Mouse (Mus musculus) liver, embryonic 15.5 days (tissue): ENCODE data around the gene Rabgap1l. TPM values are rescaled to one million over a fixed set of nuclear protein-coding genes. Genes with fewer than 3 reads are reported as not detected.

ENCODE experiments used
- ATAC-seq: fragments of 200-750 bp; cut with Nextera tagmentation; 2 replicates; pipeline ENCODE4 v1.8.0; 2017; ENCODE audit warnings: moderate number of reproducible peaks, mild to moderate bottlenecking, moderate library complexity; ENCODE audit not compliant: insufficient read depth
- H3K27ac ChIP-seq: fragments of 300-500 bp; sonication (generic); replicated peaks from 2 replicates; pipeline ENCODE4 v1.5.1; 2015; ENCODE audit warnings: mild to moderate bottlenecking, inconsistent platforms
- H3K27me3 ChIP-seq: fragments of 300-500 bp; sonication (generic); 2 replicates; pipeline ENCODE4 v1.6.1; 2015; ENCODE audit warnings: mild to moderate bottlenecking, inconsistent platforms
- H3K36me3 ChIP-seq: fragments of 300-500 bp; sonication (generic); replicated peaks from 2 replicates; pipeline ENCODE4 v1.6.1; 2015; ENCODE audit warnings: moderate library complexity, mild to moderate bottlenecking, inconsistent platforms
- H3K4me1 ChIP-seq: fragments of 300-500 bp; sonication (generic); replicated peaks from 2 replicates; pipeline ENCODE4 v1.6.1; 2015; ENCODE audit warnings: inconsistent platforms
- H3K4me2 ChIP-seq: fragments of 300-500 bp; sonication (generic); 2 replicates; pipeline ENCODE4 v1.6.1; 2015; ENCODE audit warnings: moderate library complexity, mild to moderate bottlenecking, inconsistent platforms
- H3K4me3 ChIP-seq: fragments of 300-500 bp; sonication (generic); replicated peaks from 2 replicates; pipeline ENCODE4 v1.5.1; 2015; ENCODE audit warnings: mild to moderate bottlenecking, inconsistent platforms
- H3K9ac ChIP-seq: fragments of 300-500 bp; sonication (generic); 2 replicates; pipeline ENCODE4 v1.6.1; 2015; ENCODE audit warnings: moderate library complexity, mild to moderate bottlenecking, inconsistent platforms
- H3K9me3 ChIP-seq: fragments of 300-500 bp; sonication (generic); replicated peaks from 2 replicates; pipeline ENCODE4 v1.6.1; 2016; ENCODE audit warnings: inconsistent platforms
- WGBS: fragments of 180-500 bp; shearing (Covaris S2); methylation state at CpG from one replicate; pipeline ENCODE4 v1.1.7; 2015; ENCODE audit warnings: mixed read lengths; ENCODE audit not compliant: insufficient replicate concordance; 5-methylcytosine and 5-hydroxymethylcytosine counted together
- polyA plus RNA-seq: library from polyadenylated mRNA; unstranded; fragments of >200 nt; fragmentation: Nextera tagmentation; extraction: Ambion mirVana; gene quantifications from 2 replicates; pipeline ENCODE4 v1.2.1, GENCODE M21; 2015

The Rabgap1l gene
- polyA plus RNA-seq, 1 experiment from 2014 or later: 26.7 TPM

GRCm38 (mm10) chr1:160334791-160335190 lies 458.2 kb downstream of the Rabgap1l start:
- WGBS: 81% methylated on average over 4 of the region's 4 CpGs

GRCm38 (mm10) chr1:160330828-160331227 lies 462.2 kb downstream of the Rabgap1l start:
- Histone ChIP-seq H3K4me3 (no peak overlapping the region), H3K27me3 (no peaks in the 10 kb centered on the region), H3K36me3 (no peaks in the 10 kb centered on the region), H3K4me2 (peak overlapping the region; percentile 52), H3K4me1 (peaks cover 27% of the 10 kb centered on the region), H3K27ac (peak overlapping the region; percentile 71; the same call in 1 of the 2 replicates), H3K9ac (no peak overlapping the region), H3K9me3 (no peaks in the 10 kb centered on the region)
- ATAC-seq: peak; percentile 50
- WGBS: 33% methylated on average over 1 of the region's 1 CpGs

More at GRCm38 (mm10) chr1:160334791-160335190, 458.2 kb downstream of the Rabgap1l start:
- no peak overlapping the region for H3K9ac ChIP-seq
- no peak overlapping the region for H3K27ac ChIP-seq
- peaks cover 18% of the 10 kb centered on the region for H3K4me1 ChIP-seq
- no peaks in the 10 kb centered on the region for H3K9me3 ChIP-seq
- no peak overlapping the region for H3K4me2 ChIP-seq
- no peak for ATAC-seq
- H3K27me3 ChIP-seq: no peaks in the 10 kb centered on the region
- H3K4me3 ChIP-seq: no peak overlapping the region
- H3K36me3 ChIP-seq: no peaks in the 10 kb centered on the region

- Histone ChIP-seq H3K4me3 (no peak overlapping the region), H3K4me1 (peaks cover 33% of the 10 kb centered on the region), H3K9ac (no peak overlapping the region), H3K36me3 (no peaks in the 10 kb centered on the region), H3K4me2 (peak overlapping the region; percentile 52), H3K27ac (peak overlapping the region; percentile 71), H3K9me3 (no peaks in the 10 kb centered on the region), H3K27me3 (no peaks in the 10 kb centered on the region)
- 19% methylated on average over 2 of the region's 2 CpGs for WGBS
- peak; percentile 82 for ATAC-seq
These were observed 462.8 kb downstream of the Rabgap1l start for GRCm38 (mm10) chr1:160330222-160330621.

GRCm38 (mm10) chr1:160329788-160330187 lies 463.2 kb downstream of the Rabgap1l start:
- ATAC-seq: peak; percentile 59
- Histone ChIP-seq H3K27ac (peak overlapping the region; percentile 71), H3K4me2 (peak overlapping the region; percentile 52), H3K36me3 (no peaks in the 10 kb centered on the region), H3K4me3 (no peak overlapping the region), H3K9ac (no peak overlapping the region), H3K9me3 (no peaks in the 10 kb centered on the region), H3K4me1 (peaks cover 37% of the 10 kb centered on the region), H3K27me3 (no peaks in the 10 kb centered on the region)
- 35% methylated on average over 7 of the region's 7 CpGs for WGBS

GRCm38 (mm10) chr1:160327531-160327930 lies 465.5 kb downstream of the Rabgap1l start:
- Histone ChIP-seq H3K4me2 (no peak overlapping the region), H3K36me3 (no peaks in the 10 kb centered on the region), H3K27ac (no peak overlapping the region), H3K4me3 (no peak overlapping the region), H3K27me3 (no peaks in the 10 kb centered on the region), H3K9ac (no peak overlapping the region), H3K4me1 (peaks cover 47% of the 10 kb centered on the region), H3K9me3 (no peaks in the 10 kb centered on the region)
- WGBS: 63% methylated on average over 1 of the region's 1 CpGs
- no peak for ATAC-seq

DNA sequence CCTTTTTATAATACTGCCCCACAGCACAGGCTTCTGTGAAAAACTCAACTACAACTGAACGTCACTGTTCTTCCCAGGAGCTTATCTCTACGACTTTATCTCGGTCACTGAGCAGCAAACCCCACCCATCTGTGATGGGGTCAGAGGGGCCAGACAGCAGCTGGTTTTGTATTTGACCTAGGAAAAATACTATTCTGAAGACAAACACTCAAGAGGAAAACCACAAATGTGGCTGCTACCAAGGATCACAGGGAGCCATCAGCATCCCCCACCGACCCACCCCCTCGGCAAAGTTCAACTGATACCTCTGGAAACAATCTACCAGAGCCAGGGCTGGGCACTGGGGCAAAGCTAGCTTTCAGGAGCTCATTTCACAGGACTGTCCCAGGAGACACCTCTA lies 467.5 kb downstream of the Rabgap1l start:
- H3K9me3 ChIP-seq: no peaks in the 10 kb centered on the region
- 0 out of 2 replicates have a peak overlapping the region, but pooled peaks have one; percentile 43 for H3K27ac ChIP-seq
- H3K4me1 ChIP-seq: peaks cover 37% of the 10 kb centered on the region
- peak; percentile 58 for ATAC-seq
- WGBS: 7% methylated on average over 5 of the region's 5 CpGs
- peak overlapping the region; percentile 45 for H3K4me2 ChIP-seq
- no peaks in the 10 kb centered on the region for H3K27me3 ChIP-seq
- no peaks in the 10 kb centered on the region for H3K36me3 ChIP-seq
- no peak overlapping the region for H3K4me3 ChIP-seq
- H3K9ac ChIP-seq: no peak overlapping the region

- Histone ChIP-seq H3K9ac (no peak overlapping the region), H3K4me1 (peaks cover 18% of the 10 kb centered on the region), H3K4me3 (no peak overlapping the region), H3K9me3 (0 out of 2 replicates have a peak, but pooled peaks cover 3% of the 10 kb centered on the region), H3K4me2 (no peak overlapping the region), H3K36me3 (no peaks in the 10 kb centered on the region), H3K27me3 (no peaks in the 10 kb centered on the region), H3K27ac (no peak overlapping the region)
- 82% methylated on average over 1 of the region's 1 CpGs for WGBS
- ATAC-seq: no peak
These were observed 472.3 kb downstream of the Rabgap1l start for GRCm38 (mm10) chr1:160320690-160321089.

DNA sequence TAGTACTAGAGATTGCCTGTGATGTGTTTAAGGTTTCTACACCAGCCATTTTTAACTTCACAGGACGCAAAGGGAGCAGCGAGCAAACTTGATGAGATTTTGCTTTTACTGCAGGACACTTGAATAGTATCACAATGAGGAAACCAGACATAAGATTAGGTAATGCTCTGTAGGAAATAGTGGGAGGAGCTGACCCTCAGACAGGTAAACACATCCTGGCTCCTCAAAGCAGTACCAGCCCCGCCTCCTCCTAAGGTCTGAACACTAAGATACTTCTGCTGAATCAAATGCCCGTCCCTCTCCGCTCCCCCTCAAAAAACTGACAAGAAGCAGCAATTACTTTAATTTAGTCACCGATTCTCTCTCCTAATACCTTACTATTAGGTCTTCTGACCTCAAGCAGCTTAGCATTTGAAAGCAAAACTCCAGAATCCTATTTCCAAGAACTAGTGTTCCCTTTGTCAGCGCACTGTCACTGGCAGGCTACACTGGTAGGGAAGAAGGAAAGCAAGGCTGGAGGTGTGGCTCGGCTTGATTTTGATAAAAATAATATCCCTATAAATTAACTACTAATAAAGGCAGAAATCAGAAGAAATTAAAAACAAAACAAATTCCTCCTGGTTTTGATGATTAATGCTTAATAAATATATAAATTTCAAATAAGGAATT lies 474.8 kb downstream of the Rabgap1l start:
- Histone ChIP-seq H3K4me2 (no peak overlapping the region), H3K4me3 (no peak overlapping the region), H3K9ac (no peak overlapping the region), H3K36me3 (no peaks in the 10 kb centered on the region), H3K27me3 (no peaks in the 10 kb centered on the region), H3K4me1 (no peaks in the 10 kb centered on the region; the same call in 1 of the 2 replicates), H3K27ac (no peak overlapping the region), H3K9me3 (0 out of 2 replicates have a peak, but pooled peaks cover 3% of the 10 kb centered on the region)
- ATAC-seq: no peak
- 80% methylated on average over 8 of the region's 8 CpGs for WGBS

GRCm38 (mm10) chr1:160316239-160316638 lies 476.8 kb downstream of the Rabgap1l start:
- Histone ChIP-seq H3K9ac (no peak overlapping the region), H3K27ac (no peak overlapping the region), H3K4me2 (no peak overlapping the region), H3K27me3 (no peaks in the 10 kb centered on the region), H3K4me3 (no peak overlapping the region), H3K9me3 (0 out of 2 replicates have a peak, but pooled peaks cover 3% of the 10 kb centered on the region), H3K4me1 (no peaks in the 10 kb centered on the region; the same call in 1 of the 2 replicates), H3K36me3 (no peaks in the 10 kb centered on the region)
- 84% methylated on average over 2 of the region's 2 CpGs for WGBS
- ATAC-seq: no peak

- no peaks in the 10 kb centered on the region for H3K36me3 ChIP-seq
- ATAC-seq: no peak
- H3K4me2 ChIP-seq: no peak overlapping the region
- no peak overlapping the region for H3K4me3 ChIP-seq
- 82% methylated on average over 4 of the region's 4 CpGs for WGBS
- no peak overlapping the region for H3K27ac ChIP-seq
- peaks cover 15% of the 10 kb centered on the region for H3K4me1 ChIP-seq
- 0 out of 2 replicates have a peak, but pooled peaks cover 3% of the 10 kb centered on the region for H3K9me3 ChIP-seq
- no peak overlapping the region for H3K9ac ChIP-seq
- no peaks in the 10 kb centered on the region for H3K27me3 ChIP-seq
These were observed 480.4 kb downstream of the Rabgap1l start for GRCm38 (mm10) chr1:160312658-160313057.

DNA sequence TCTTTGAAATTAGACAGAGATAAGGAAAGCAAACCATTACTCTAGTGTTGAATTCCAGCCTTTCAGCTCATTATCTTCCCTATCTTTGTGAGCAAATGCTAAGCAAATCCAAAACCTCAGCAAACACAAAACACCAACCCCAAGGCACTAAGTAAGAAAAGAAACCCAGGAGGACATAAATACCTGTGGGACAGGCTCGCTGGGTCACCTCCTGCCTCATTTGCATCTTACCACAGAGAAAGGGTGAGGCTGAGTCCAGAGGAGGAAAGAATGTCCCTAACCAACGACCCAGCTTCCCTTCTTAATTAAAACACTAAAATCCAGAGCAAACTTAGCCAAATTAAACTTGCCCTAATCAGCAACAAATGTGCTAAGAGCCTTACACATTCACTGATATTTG lies 481.1 kb downstream of the Rabgap1l start:
- ATAC-seq: no peak
- no peak overlapping the region for H3K27ac ChIP-seq

More for the DNA sequence above, 481.1 kb downstream of the Rabgap1l start:
- 0 out of 2 replicates have a peak, but pooled peaks cover 3% of the 10 kb centered on the region for H3K9me3 ChIP-seq
- no peak overlapping the region for H3K4me3 ChIP-seq
- H3K9ac ChIP-seq: no peak overlapping the region
- peaks cover 22% of the 10 kb centered on the region for H3K4me1 ChIP-seq
- H3K27me3 ChIP-seq: no peaks in the 10 kb centered on the region
- no peaks in the 10 kb centered on the region for H3K36me3 ChIP-seq
- H3K4me2 ChIP-seq: no peak overlapping the region
- WGBS: 13% methylated on average over 2 of the region's 2 CpGs
